Mouse (Mus musculus) c-Kit-positive CD71-positive TER-119-positive erythroid progenitor cells, embryonic 14.5 days (primary cell): ENCODE data around the gene Crip2.

Experiments
- DNase-seq: peaks from one replicate; pipeline ENCODE4 v3.0.0-alpha.2; 2013; ENCODE audit warnings: low spot score

The Crip2 gene

DNA sequence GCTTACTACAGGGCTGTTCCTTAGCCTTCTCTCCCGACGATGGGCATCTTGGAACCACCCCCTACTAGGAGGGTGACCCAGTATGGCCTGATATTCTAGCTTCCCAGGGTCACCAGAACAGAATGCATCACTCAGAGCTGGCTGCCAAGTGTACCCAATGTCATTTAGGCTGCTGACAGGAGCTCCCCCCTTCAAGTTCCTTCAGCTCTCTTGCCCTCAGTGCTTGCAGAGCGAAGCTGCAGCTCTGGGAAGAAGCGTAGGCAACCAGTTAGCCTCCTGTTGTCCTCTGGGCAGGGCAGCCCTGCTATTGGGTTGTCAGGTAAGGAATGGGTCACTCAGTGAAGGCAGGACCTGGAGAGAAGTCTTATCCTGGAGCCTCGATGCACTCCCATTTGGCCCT, 44.9 kb downstream of the Crip2 start:
- DNase-seq = no peak

- DNase-seq = no peak
Measured at GRCm38 (mm10) chr12:113185442-113186291, 45.6 kb downstream of the Crip2 start, which contains the start of gene Tmem121. Gene Tmem121 (plus strand): TSS chr12:113185930.

DNA sequence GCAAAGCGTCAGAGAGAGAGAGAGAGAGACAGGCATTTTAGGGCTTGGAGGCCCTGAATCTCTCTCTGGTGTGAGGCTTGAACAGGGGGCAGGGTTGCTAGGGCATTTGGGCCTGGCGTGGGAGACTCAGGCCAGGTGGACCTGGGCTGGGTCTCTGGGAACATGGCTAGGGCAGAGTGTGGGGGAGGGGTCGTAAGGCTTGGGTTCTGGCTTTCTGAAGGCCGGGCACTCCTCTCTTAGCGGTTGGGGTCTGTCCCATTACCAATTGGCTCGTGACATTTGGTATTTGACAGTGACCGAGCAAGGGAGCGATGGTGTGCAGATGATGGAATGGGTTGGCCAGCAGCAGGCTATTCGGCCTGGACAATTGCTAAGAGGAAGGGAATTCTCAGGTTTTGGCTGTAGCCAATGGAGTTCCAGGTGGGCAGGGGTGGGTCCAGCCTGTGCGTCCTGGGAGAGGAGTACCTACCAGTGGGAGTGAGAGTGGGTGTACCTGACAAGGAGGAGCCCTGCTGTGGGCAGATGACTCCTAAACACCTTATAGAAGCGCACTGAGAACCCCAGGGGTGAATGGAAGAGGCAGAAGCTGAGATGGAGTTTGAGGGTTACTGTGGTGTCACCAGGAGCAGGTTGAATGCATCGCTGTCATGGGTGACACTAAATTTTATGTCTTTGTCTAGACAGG, 46.4 kb downstream of the Crip2 start:
- no peak for DNase-seq

DNA sequence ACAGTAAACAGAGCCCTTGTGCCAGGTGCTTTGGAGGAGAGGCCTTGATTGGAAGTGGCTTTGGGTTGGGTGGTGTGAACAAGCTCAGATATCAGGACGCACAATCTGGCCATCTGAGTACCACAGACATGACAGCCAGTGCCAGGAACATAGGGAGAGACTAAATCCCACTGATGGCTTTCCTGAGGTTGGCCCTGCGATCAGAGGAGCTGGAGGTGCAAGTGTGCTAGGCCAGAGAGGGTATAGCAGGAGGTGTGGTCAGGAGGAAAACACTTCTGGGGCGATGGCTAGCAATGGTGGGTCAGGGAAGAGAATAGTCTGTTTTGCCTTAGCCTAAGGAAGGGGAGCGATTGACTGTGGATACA, 47.0 kb downstream of the Crip2 start:
- DNase-seq = no peak

GRCm38 (mm10) chr12:113187584-113188295, 47.7 kb downstream of the Crip2 start:
- peak; percentile 53 for DNase-seq

DNA sequence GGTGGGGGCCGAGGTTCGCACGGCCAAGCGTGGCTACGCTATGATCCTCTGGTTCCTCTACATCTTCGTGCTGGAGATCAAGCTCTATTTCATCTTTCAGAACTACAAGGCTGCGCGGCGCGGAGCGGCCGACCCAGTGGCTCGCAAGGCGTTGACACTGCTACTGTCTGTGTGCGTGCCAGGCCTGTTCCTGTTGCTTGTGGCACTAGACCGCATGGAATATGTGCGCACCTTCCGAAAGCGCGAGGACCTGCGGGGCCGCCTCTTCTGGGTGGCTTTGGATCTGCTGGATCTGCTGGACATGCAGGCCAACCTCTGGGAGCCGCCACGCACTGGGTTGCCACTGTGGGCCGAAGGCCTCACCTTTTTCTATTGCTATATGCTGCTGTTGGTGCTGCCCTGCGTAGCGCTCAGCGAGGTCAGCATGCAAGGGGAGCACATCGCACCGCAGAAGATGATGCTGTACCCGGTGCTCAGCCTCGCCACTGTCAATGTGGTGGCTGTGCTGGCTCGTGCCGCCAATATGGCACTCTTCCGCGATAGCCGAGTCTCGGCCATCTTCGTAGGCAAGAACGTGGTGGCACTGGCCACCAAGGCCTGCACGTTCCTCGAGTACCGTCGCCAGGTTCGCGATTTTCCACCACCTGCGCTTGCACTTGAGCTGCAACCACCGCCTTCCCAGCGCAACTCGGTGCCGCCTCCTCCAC, 48.5 kb downstream of the Crip2 start:
- DNase-seq = no peak

DNA sequence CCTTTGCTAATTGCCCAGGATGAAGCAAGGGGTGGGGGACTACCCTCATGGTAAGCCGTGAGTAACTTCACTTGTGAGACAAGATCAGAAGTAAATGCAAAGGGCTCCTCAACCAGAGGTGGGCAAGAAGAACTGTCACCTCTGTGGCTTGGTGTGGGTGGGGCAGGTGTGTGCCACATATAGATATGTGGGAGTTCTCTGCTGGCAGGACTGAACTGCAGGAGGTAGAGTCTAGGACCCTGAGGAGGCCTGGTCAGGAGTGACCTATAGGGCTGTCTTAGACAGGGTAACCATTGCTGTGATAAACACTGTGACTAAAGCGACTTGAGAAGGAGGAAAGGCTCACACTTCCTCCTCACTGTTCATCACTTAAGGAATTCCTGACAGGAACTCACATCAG, 53.4 kb downstream of the Crip2 start:
- no peak for DNase-seq
